Mouse (Mus musculus) limb, embryonic 10.5 days (tissue): ENCODE results near the gene Phf21a. TPM values are rescaled to one million over a fixed set of nuclear protein-coding genes. Genes with fewer than 3 reads are reported as not detected.

Source experiments
- DNase-seq: peaks from one replicate; pipeline ENCODE4 v3.0.0-alpha.2; 2017; ENCODE audit warnings: low spot score
- H3K27ac ChIP-seq: fragments of 300-500 bp; sonication (generic); 2 replicates; pipeline ENCODE4 v1.5.1; 2016; ENCODE audit warnings: mild to moderate bottlenecking
- H3K27me3 ChIP-seq: fragments of 300-500 bp; sonication (generic); 2 replicates; pipeline ENCODE4 v1.6.1; 2016; ENCODE audit warnings: low read depth, mild to moderate bottlenecking; ENCODE audit not compliant: poor library complexity, severe bottlenecking
- H3K36me3 ChIP-seq: fragments of 300-500 bp; sonication (generic); 2 replicates; pipeline ENCODE4 v1.6.1; 2016; ENCODE audit warnings: mild to moderate bottlenecking, moderate library complexity
- H3K4me1 ChIP-seq: fragments of 300-500 bp; sonication (generic); 2 replicates; pipeline ENCODE4 v1.6.1; 2016
- H3K4me3 ChIP-seq: fragments of 300-500 bp; sonication (generic); 2 replicates; pipeline ENCODE4 v1.5.1; 2016; ENCODE audit warnings: mild to moderate bottlenecking, moderate library complexity
- H3K9me3 ChIP-seq: fragments of 300-500 bp; sonication (generic); replicated peaks from 2 replicates; pipeline ENCODE4 v1.6.1; 2016; ENCODE audit warnings: mild to moderate bottlenecking
- WGBS: fragments of 180-500 bp; shearing (Covaris S2); methylation state at CpG from one replicate; pipeline ENCODE4 v1.1.7; 2016; 5-methylcytosine and 5-hydroxymethylcytosine counted together
- polyA plus RNA-seq: library from polyadenylated mRNA; unstranded; fragments of >200 nt; fragmentation: Nextera tagmentation; extraction: Ambion mirVana; gene quantifications from 2 replicates; pipeline ENCODE4 v1.2.1, GENCODE M21; 2016

Gene Phf21a
- polyA plus RNA-seq, 1 experiment from 2014 or later: 40.2 TPM

- Histone ChIP-seq H3K27ac (no peak overlapping the region), H3K36me3 (no peaks in the 10 kb centered on the region), H3K4me3 (no peak overlapping the region), H3K9me3 (no peaks in the 10 kb centered on the region), H3K4me1 (no peaks in the 10 kb centered on the region), H3K27me3 (no peaks in the 10 kb centered on the region)
- 47% methylated on average over 7 of the region's 7 CpGs for WGBS
- DNase-seq: no peak
These were observed 74.0 kb downstream of the Phf21a start for GRCm38 (mm10) chr2:92166950-92167349.

- WGBS: 76% methylated on average over 8 of the region's 8 CpGs
- no peak for DNase-seq
These were observed 78.2 kb downstream of the Phf21a start for GRCm38 (mm10) chr2:92171046-92171643.

DNA sequence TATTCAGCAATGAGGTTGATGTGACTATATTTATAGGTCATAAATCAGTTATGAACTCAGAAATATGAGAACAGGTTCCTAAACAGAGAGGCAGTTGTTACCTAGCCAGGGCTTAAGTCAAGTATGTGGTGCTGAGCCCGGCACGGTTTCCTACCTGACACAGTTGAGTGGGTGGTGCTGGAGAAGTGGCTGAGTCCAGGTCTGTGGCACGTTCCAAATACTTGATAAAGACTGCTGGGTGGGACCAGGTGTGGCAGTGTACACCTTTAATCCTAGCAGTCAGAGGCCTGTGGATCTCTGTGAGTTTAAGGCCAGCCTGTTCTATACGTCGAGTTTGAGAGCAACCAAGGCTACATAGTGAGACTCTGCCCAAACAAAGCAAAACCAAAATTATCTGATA is 79.4 kb downstream of the Phf21a start:
- no peaks in the 10 kb centered on the region for H3K36me3 ChIP-seq
- no peak overlapping the region for H3K4me3 ChIP-seq
- H3K4me1 ChIP-seq: no peaks in the 10 kb centered on the region
- 90% methylated on average over 5 of the region's 5 CpGs for WGBS
- H3K27me3 ChIP-seq: no peaks in the 10 kb centered on the region
- no peaks in the 10 kb centered on the region for H3K9me3 ChIP-seq
- H3K27ac ChIP-seq: no peak overlapping the region
- DNase-seq: no peak

More at GRCm38 (mm10) chr2:92171046-92171643, 78.2 kb downstream of the Phf21a start:
- H3K9me3 ChIP-seq: no peaks in the 10 kb centered on the region
- H3K27me3 ChIP-seq: no peaks in the 10 kb centered on the region
- H3K36me3 ChIP-seq: no peaks in the 10 kb centered on the region
- no peak overlapping the region for H3K27ac ChIP-seq
- H3K4me1 ChIP-seq: no peaks in the 10 kb centered on the region
- no peak overlapping the region for H3K4me3 ChIP-seq

DNA sequence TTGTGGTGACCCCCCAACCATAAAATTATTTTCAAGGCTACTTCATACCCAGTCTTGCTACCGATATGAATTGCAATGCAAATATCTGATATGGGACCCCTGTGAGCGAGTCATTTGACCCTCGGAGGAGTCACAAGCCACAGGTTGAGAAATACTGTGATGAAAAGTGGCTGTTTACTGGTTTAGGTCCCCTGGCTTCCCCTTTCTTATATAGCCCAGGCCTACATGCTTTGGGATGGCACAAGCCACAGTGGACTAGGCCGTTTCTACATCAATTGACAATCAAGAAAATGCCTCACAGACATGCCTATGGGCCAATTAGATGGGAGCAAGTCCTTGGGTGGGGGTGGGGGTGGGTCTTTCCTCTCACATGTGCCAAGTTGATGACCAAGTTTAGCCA is 80.3 kb downstream of the Phf21a start:
- DNase-seq: no peak
- Histone ChIP-seq H3K9me3 (no peaks in the 10 kb centered on the region), H3K27ac (no peak overlapping the region), H3K4me3 (no peak overlapping the region), H3K27me3 (no peaks in the 10 kb centered on the region), H3K4me1 (no peaks in the 10 kb centered on the region), H3K36me3 (no peaks in the 10 kb centered on the region)
- 88% methylated on average over 4 of the region's 4 CpGs for WGBS

- no peak for DNase-seq
- WGBS: 82% methylated on average over 7 of the region's 7 CpGs
- Histone ChIP-seq H3K4me3 (no peak overlapping the region), H3K4me1 (no peaks in the 10 kb centered on the region), H3K9me3 (no peaks in the 10 kb centered on the region), H3K27me3 (no peaks in the 10 kb centered on the region), H3K27ac (no peak overlapping the region), H3K36me3 (no peaks in the 10 kb centered on the region)
These were observed 81.3 kb downstream of the Phf21a start for GRCm38 (mm10) chr2:92174265-92174664.

GRCm38 (mm10) chr2:92175002-92175401 is 82.1 kb downstream of the Phf21a start:
- no peak overlapping the region for H3K4me3 ChIP-seq
- no peaks in the 10 kb centered on the region for H3K27me3 ChIP-seq
- no peak for DNase-seq
- H3K9me3 ChIP-seq: no peaks in the 10 kb centered on the region
- H3K27ac ChIP-seq: no peak overlapping the region
- H3K36me3 ChIP-seq: no peaks in the 10 kb centered on the region
- no peaks in the 10 kb centered on the region for H3K4me1 ChIP-seq
- WGBS: 95% methylated on average over 4 of the region's 4 CpGs

DNA sequence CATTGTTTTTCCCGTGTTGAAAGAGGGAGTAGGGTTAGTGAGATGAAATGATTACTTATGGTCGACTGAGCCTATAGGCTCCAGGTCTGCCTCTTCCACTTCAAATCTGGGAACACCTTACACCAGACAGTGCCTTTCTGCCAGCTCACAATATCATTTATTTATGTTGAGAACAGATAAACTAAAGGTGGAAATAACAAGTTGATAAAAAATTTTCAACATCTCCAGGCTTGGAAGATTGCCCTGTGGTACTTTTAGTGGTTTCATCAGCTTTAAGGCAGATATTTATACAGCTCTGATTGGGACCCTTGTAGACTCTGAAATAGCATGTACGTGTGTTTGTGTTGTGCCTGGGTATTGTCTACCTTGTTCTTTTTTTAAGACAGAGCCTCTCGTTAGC is 83.4 kb downstream of the Phf21a start:
- H3K27me3 ChIP-seq: no peaks in the 10 kb centered on the region
- H3K4me1 ChIP-seq: no peaks in the 10 kb centered on the region
- no peaks in the 10 kb centered on the region for H3K36me3 ChIP-seq
- no peaks in the 10 kb centered on the region for H3K9me3 ChIP-seq
- H3K4me3 ChIP-seq: no peak overlapping the region
- 63% methylated on average over 4 of the region's 4 CpGs for WGBS
- DNase-seq: no peak
- no peak overlapping the region for H3K27ac ChIP-seq

GRCm38 (mm10) chr2:92182146-92182756 is 89.3 kb downstream of the Phf21a start:
- no peak for DNase-seq
- Histone ChIP-seq H3K27ac (peak overlapping the region; percentile 98), H3K27me3 (no peaks in the 10 kb centered on the region), H3K36me3 (no peaks in the 10 kb centered on the region), H3K9me3 (no peaks in the 10 kb centered on the region), H3K4me3 (peak overlapping the region; percentile 76), H3K4me1 (peaks cover 26% of the 10 kb centered on the region)
- WGBS: 5% methylated on average over 11 of the region's 11 CpGs

GRCm38 (mm10) chr2:92182981-92183501 is 90.1 kb downstream of the Phf21a start:
- Histone ChIP-seq H3K4me1 (peaks cover 33% of the 10 kb centered on the region), H3K4me3 (peak overlapping the region; percentile 76), H3K27me3 (no peaks in the 10 kb centered on the region), H3K27ac (peak overlapping the region; percentile 98), H3K36me3 (no peaks in the 10 kb centered on the region), H3K9me3 (no peaks in the 10 kb centered on the region)
- WGBS: 0% methylated on average over 41 of the region's 41 CpGs
- peak; percentile 85 for DNase-seq

- peak overlapping the region; percentile 76 for H3K4me3 ChIP-seq
- H3K4me1 ChIP-seq: peaks cover 37% of the 10 kb centered on the region
- 1% methylated on average over 24 of the region's 40 CpGs for WGBS
- H3K36me3 ChIP-seq: no peaks in the 10 kb centered on the region
- peak; percentile 96 for DNase-seq
- no peaks in the 10 kb centered on the region for H3K9me3 ChIP-seq
- H3K27ac ChIP-seq: peak overlapping the region; percentile 98
- H3K27me3 ChIP-seq: no peaks in the 10 kb centered on the region
These were observed 90.7 kb downstream of the Phf21a start for GRCm38 (mm10) chr2:92183613-92184076.

GRCm38 (mm10) chr2:92184077-92184921 is 91.4 kb downstream of the Phf21a start:
- Histone ChIP-seq H3K36me3 (no peaks in the 10 kb centered on the region), H3K9me3 (no peaks in the 10 kb centered on the region), H3K27me3 (no peaks in the 10 kb centered on the region), H3K4me1 (peaks cover 44% of the 10 kb centered on the region), H3K4me3 (peak overlapping the region; percentile 76), H3K27ac (peak overlapping the region; percentile 98)
- WGBS: 0% methylated on average over 16 of the region's 19 CpGs
- DNase-seq: peak; percentile 74

DNA sequence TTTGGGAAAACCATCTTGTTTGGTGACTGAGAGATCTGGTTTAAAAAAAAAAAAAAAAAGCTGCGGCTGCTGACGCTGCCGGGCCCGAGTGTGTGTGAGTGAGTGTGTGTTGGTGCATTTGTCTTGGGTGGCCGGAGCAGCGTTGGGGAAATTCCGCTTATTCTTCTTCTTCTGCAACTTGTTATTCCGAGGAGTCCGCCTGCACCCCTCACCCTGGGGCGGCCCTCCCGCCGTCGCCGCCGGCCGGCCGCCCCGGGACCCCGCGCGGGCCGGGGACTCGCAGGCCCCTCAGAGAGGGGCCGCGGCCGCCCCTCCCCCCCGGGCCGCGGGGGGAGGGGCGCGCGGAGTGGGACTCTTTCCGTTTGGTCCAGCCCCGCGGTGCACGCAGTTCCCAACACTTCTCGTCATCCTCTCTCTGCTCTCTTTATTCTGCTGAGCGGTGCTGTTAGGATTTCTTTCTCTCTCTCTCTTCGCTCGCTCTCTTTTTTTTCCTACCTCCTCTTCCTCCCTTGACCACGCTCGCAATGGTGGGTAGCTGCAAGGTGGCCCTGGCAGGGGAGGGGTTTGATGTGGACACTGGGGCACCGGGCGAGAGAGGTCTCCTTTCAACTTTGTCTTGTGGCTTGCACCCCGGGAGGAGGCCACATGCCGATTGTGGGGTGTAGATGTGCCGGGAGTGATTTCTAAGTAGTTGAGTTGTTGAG is 92.3 kb downstream of the Phf21a start:
- Histone ChIP-seq H3K4me3 (peak overlapping the region; percentile 76), H3K27me3 (no peaks in the 10 kb centered on the region), H3K27ac (peak overlapping the region; percentile 98), H3K36me3 (no peaks in the 10 kb centered on the region), H3K9me3 (no peaks in the 10 kb centered on the region), H3K4me1 (peaks cover 44% of the 10 kb centered on the region)
- DNase-seq: peak; percentile 72
- under 1% methylated on average over 38 of the region's 47 CpGs for WGBS
